Mouse (Mus musculus) cerebellum, adult 9-11 months (tissue): ENCODE results near the gene Lrrc4.

ENCODE experiments used
- DNase-seq: peaks from one replicate; pipeline ENCODE4 v3.0.0; 2022

Lrrc4 gene

GRCm38 (mm10) chr6:28853654-28854053, 22.1 kb upstream of the Lrrc4 start:
- DNase-seq, result no peak

GRCm38 (mm10) chr6:28853164-28853563, 21.6 kb upstream of the Lrrc4 start:
- DNase-seq, result no peak

GRCm38 (mm10) chr6:28852342-28852741, 20.8 kb upstream of the Lrrc4 start:
- DNase-seq, result no peak

- no peak for DNase-seq
These were observed 18.9 kb upstream of the Lrrc4 start for GRCm38 (mm10) chr6:28850326-28850900.

GRCm38 (mm10) chr6:28849317-28849716, 17.8 kb upstream of the Lrrc4 start:
- DNase-seq, result no peak

GRCm38 (mm10) chr6:28848891-28849290, 17.3 kb upstream of the Lrrc4 start:
- no peak for DNase-seq

GRCm38 (mm10) chr6:28848285-28848794, 16.8 kb upstream of the Lrrc4 start:
- no peak for DNase-seq

GRCm38 (mm10) chr6:28847616-28848015, 16.1 kb upstream of the Lrrc4 start:
- DNase-seq, result no peak

- DNase-seq, result no peak
These were observed 14.1 kb upstream of the Lrrc4 start for GRCm38 (mm10) chr6:28845610-28846009.

- peak; percentile 73 for DNase-seq
These were observed 11.1 kb upstream of the Lrrc4 start for GRCm38 (mm10) chr6:28842375-28843276.

GRCm38 (mm10) chr6:28841569-28841968, 10.0 kb upstream of the Lrrc4 start:
- no peak for DNase-seq

- no peak for DNase-seq
These were observed 5.1 kb upstream of the Lrrc4 start for GRCm38 (mm10) chr6:28836600-28836999.

- no peak for DNase-seq
These were observed 2.5 kb upstream of the Lrrc4 start for GRCm38 (mm10) chr6:28834046-28834445.

- peak; percentile 83 for DNase-seq
These were observed 1.9 kb upstream of the Lrrc4 start for GRCm38 (mm10) chr6:28833380-28833822.

- DNase-seq, result peak; percentile 75
These were observed 1.3 kb upstream of the Lrrc4 start for GRCm38 (mm10) chr6:28832751-28833291.

- DNase-seq, result peak; percentile 79
These were observed 555 bp upstream of the Lrrc4 start for GRCm38 (mm10) chr6:28831854-28832750.

- DNase-seq, result peak; percentile 72
These were observed 1.2 kb downstream of the Lrrc4 start for GRCm38 (mm10) chr6:28830306-28830705.

GRCm38 (mm10) chr6:28828593-28828992, 3.0 kb downstream of the Lrrc4 start:
- peak; percentile 78 for DNase-seq

- DNase-seq, result peak; percentile 60
These were observed 4.0 kb downstream of the Lrrc4 start for GRCm38 (mm10) chr6:28827565-28827964.

- no peak for DNase-seq
These were observed 4.7 kb downstream of the Lrrc4 start for GRCm38 (mm10) chr6:28826689-28827389.

- no peak for DNase-seq
These were observed 5.7 kb downstream of the Lrrc4 start for GRCm38 (mm10) chr6:28825894-28826293.

- no peak for DNase-seq
These were observed 7.7 kb downstream of the Lrrc4 start for GRCm38 (mm10) chr6:28823802-28824201.
